Mouse (Mus musculus) heart, embryonic 12.5 days (tissue): ENCODE data around the gene Kbtbd13. TPM values are rescaled to one million over a fixed set of nuclear protein-coding genes. Genes with fewer than 3 reads are reported as not detected.

Experiments
- ATAC-seq: fragments of 200-750 bp; cut with Nextera tagmentation; 2 replicates; pipeline ENCODE4 v1.8.0; 2017; ENCODE audit warnings: moderate TSS enrichment, moderate library complexity; ENCODE audit not compliant: insufficient number of reproducible peaks, low FRiP score
- H3K27ac ChIP-seq: fragments of 300-500 bp; sonication (generic); 2 replicates; pipeline ENCODE4 v1.5.1; 2016; ENCODE audit warnings: mild to moderate bottlenecking, moderate library complexity; ENCODE audit not compliant: poor library complexity, severe bottlenecking
- H3K27me3 ChIP-seq: fragments of 300-500 bp; sonication (generic); replicated peaks from 2 replicates; pipeline ENCODE4 v1.6.1; 2016; ENCODE audit warnings: mild to moderate bottlenecking, moderate library complexity
- H3K36me3 ChIP-seq: fragments of 300-500 bp; sonication (generic); 2 replicates; pipeline ENCODE4 v1.6.1; 2016; ENCODE audit warnings: mild to moderate bottlenecking, moderate library complexity
- H3K4me1 ChIP-seq: fragments of 300-500 bp; sonication (generic); replicated peaks from 2 replicates; pipeline ENCODE4 v1.6.1; 2016; ENCODE audit warnings: mild to moderate bottlenecking
- H3K4me2 ChIP-seq: fragments of 300-500 bp; sonication (generic); 2 replicates; pipeline ENCODE4 v1.6.1; 2016; ENCODE audit warnings: mild to moderate bottlenecking, moderate library complexity
- H3K4me3 ChIP-seq: fragments of 300-500 bp; sonication (generic); 2 replicates; pipeline ENCODE4 v1.5.1; 2016; ENCODE audit warnings: mild to moderate bottlenecking
- H3K9ac ChIP-seq: fragments of 300-500 bp; sonication (generic); 2 replicates; pipeline ENCODE4 v1.6.1; 2016; ENCODE audit warnings: mild to moderate bottlenecking, moderate library complexity
- H3K9me3 ChIP-seq: fragments of 300-500 bp; sonication (generic); replicated peaks from 2 replicates; pipeline ENCODE4 v1.6.1; 2016; ENCODE audit warnings: mild to moderate bottlenecking, moderate library complexity
- WGBS: fragments of 180-500 bp; shearing (Covaris S2); methylation state at CpG from one replicate; pipeline ENCODE4 v1.1.7; 2016; 5-methylcytosine and 5-hydroxymethylcytosine counted together
- polyA plus RNA-seq: library from polyadenylated mRNA; unstranded; fragments of >200 nt; fragmentation: Nextera tagmentation; extraction: Ambion mirVana; gene quantifications from 2 replicates; pipeline ENCODE4 v1.2.1, GENCODE M21; 2016

The Kbtbd13 gene
- polyA plus RNA-seq, 1 experiment from 2014 or later = 2.0 TPM

DNA sequence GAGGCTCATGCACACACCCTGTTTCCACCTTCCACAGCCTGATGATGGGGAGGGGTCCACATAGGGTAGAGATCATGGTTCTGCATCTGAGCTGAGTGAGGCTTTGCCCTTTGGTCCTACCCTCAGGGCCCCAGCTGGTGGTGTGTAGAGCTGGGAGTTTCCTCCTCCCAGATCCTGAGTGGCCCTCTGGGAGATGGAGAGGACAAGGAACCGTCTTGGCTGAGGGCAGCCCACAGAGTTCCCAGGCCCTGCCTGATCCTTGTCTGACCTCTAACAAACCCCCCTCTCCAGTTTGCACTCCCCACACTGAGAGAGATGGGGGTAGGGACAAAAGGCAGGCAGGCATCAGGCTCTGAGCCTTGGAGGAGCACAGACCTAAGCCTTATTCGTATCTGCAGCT, 2.9 kb upstream of the Kbtbd13 start:
- Histone ChIP-seq H3K9me3 (no peaks in the 10 kb centered on the region), H3K4me1 (peaks cover 25% of the 10 kb centered on the region), H3K27me3 (peaks cover 40% of the 10 kb centered on the region), H3K4me2 (no peak overlapping the region), H3K4me3 (no peak overlapping the region), H3K36me3 (no peaks in the 10 kb centered on the region), H3K27ac (no peak overlapping the region), H3K9ac (no peak overlapping the region)
- WGBS = 64% methylated on average over 2 of the region's 2 CpGs
- ATAC-seq = no peak

DNA sequence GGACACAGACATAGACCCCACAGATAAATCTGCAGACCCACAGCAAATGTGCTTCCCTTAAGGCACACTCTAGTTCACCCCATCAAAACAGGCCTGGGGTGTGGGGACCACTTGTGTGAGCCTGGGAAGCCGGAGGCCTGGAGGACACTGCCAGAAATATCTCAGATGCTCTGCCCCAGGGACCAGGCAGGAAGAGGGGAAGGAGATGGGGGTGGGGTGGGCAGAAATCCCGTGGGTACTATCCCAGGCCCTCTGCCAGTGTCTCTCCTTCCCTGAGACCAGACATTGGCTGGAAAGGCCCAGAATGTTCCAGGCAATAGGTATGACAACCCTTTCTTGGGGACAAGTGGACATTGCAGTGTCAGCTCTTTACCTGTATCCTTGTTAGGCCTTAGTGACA, 2.2 kb upstream of the Kbtbd13 start:
- 27% methylated on average over 2 of the region's 2 CpGs for WGBS
- Histone ChIP-seq H3K4me1 (peaks cover 18% of the 10 kb centered on the region), H3K4me3 (no peak overlapping the region), H3K27me3 (peaks cover 46% of the 10 kb centered on the region), H3K9me3 (no peaks in the 10 kb centered on the region), H3K27ac (no peak overlapping the region), H3K9ac (no peak overlapping the region), H3K36me3 (no peaks in the 10 kb centered on the region), H3K4me2 (no peak overlapping the region)
- ATAC-seq = no peak

DNA sequence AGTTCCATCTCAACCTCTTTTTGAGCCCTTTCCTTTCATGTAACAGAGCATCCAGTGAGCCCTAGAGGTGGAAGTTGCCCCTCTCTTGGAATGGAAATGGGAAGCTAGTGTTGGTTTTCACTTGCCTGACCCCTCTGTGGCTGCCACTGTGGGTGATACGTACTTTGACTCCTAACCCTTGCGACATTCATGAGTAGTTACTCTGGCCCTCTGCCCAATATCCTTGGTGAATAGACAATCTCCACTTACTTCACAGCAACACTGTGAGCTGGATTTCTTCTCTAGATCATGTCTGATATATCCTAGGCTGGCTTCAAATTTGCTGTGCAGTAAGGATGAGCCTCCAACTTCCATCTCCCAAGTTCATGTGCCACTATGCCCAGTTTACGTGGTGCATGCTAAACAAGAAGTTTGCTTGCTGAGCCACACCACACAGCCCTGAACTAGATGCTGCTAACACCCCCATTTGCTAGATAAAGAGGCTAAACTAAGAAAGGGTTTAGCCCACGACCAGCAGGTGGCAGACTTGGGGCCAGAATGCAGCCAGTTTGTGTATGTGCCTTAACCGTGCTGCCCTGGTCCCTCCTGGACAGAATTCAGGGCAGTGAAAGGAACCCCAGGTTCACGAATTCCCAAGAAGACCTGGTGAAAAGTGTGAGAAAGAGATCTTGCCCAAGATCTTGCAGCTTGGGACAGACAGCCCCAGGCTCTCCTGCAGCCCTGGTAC, 1.3 kb upstream of the Kbtbd13 start:
- Histone ChIP-seq H3K9ac (no peak overlapping the region), H3K27me3 (peaks cover 46% of the 10 kb centered on the region), H3K4me3 (no peak overlapping the region), H3K27ac (no peak overlapping the region), H3K9me3 (no peaks in the 10 kb centered on the region), H3K4me2 (no peak overlapping the region), H3K4me1 (peaks cover 15% of the 10 kb centered on the region), H3K36me3 (no peaks in the 10 kb centered on the region)
- no peak for ATAC-seq
- WGBS = 30% methylated on average over 6 of the region's 6 CpGs

DNA sequence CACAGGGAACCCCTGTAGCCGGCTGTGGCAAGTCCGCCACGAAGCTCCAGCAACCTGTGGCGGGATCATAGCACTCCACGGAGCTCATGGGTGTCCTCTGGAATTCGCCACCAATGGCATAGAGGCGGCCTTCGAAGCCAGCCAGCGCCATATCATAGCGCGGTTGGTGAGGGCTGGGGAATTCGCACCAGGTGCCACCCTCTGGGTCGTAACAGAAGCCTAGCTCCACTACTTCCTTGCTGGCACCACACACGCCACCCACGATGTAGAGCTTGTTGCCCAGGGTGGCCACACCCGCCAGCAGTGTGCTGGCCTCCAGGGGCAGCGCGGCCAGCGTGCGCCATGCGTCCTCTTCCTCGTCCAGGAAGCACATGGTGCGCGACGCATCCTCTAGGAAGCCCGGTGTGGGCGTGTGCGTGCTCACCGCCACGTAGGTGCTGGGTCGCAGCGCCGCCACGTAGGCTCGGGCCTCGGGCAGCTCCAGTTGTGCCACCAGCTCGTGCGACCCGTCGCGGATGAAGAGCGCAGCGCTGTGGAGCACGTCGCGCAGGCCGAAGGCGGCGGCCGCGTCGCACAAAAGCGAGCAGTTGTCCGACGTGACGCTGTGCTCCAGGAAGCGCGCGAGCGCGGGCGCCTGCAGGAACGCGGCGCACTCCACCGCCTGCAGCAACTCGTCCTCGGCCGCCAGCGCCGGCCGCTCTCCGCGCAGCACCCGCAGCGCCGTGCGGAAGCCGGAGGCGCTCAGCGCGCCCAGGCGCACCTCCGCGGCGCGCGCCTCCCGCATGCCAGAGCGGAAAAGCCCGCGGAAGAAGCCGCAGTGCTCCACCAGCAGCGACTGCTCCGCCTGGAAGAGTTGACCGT, 470 bp downstream of the Kbtbd13 start:
- ATAC-seq = peak; percentile 41; the same call in 1 of the 2 replicates
- peak overlapping the region; percentile 76 for H3K4me2 ChIP-seq
- H3K4me1 ChIP-seq = peaks cover 15% of the 10 kb centered on the region
- H3K27ac ChIP-seq = no peak overlapping the region
- H3K27me3 ChIP-seq = peaks cover 45% of the 10 kb centered on the region
- 12% methylated on average over 95 of the region's 96 CpGs for WGBS
- no peaks in the 10 kb centered on the region for H3K9me3 ChIP-seq
- H3K36me3 ChIP-seq = no peaks in the 10 kb centered on the region
- H3K4me3 ChIP-seq = peak overlapping the region; percentile 58
- H3K9ac ChIP-seq = peak overlapping the region; percentile 58

DNA sequence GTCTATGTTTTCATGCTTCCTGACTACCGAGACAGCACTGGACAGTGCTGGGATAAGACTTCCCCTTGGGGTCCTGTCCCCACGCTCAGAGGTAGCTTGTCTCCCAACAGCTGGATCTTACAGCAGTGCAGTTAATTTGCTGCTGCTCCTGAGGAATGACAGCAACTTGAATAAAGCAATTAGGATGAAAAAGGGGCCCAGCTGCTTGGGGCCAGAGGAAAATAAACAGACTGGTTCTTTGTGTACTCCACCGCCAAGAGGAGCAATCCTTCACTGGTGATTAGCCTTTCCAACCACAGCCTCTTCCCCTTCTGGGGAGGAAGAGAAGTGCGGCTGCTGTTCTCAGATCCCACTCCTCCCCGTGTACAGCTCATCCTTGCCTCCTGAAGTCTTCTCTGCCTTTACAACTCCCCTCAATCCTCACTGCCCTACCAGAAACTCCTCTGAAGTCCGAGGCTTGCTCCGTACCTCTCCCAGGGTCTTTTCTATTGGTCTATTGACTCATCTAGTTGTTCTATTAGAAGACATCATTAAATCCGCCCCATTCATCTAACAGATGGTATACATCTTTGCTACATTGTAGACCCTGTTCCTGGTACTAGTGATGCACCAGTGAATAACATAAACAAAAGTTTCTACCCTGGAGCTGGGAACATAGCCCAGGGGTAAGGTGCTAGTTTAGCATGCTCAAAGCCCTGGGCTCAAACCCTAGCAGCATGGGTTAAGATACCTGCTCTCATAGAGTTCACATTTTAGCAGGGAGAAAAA, 4.9 kb downstream of the Kbtbd13 start:
- H3K9me3 ChIP-seq = no peaks in the 10 kb centered on the region
- H3K27me3 ChIP-seq = peaks cover 31% of the 10 kb centered on the region
- H3K4me3 ChIP-seq = no peak overlapping the region
- H3K9ac ChIP-seq = no peak overlapping the region
- ATAC-seq = no peak
- peaks cover 15% of the 10 kb centered on the region for H3K4me1 ChIP-seq
- WGBS = 39% methylated on average over 8 of the region's 8 CpGs
- no peaks in the 10 kb centered on the region for H3K36me3 ChIP-seq
- no peak overlapping the region for H3K27ac ChIP-seq
- H3K4me2 ChIP-seq = no peak overlapping the region

DNA sequence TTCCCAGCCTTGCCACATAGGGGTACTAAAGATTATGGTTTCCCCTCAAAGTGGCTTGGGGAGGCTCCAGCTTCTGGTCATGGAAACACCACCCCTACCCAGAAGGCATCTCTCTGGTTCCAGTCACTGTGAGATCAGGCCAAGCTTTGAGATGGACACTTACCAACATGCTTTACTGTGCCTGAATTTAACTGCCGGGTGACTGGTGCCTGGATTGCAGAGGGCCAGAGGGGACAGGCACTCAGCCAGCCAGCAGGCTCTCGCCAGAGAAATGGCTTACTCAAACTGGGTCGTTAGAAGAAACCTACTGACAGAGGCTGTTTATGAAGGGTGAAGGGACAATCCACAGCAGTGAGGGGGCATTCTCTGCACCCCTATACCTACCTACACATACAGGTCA, 7.2 kb downstream of the Kbtbd13 start:
- H3K9ac ChIP-seq = no peak overlapping the region
- no peak overlapping the region for H3K27ac ChIP-seq
- ATAC-seq = no peak

DNA sequence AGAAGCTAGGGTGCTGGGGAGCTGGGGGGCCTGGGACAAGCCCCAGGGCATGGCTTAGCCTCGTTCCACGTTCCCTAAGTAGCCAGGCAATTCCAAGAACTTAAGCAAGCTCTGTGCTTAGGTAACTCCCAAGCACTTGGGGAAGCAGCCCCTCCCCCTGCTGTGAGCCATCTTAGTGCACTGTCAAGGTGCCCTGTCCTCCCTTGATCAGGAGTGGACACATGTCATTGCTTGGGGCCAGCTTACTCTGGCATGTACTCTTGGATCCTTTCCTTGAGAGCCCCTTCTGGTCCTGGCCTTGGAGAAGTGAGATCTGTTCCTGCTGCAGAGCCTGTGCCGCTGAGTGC, 8.7 kb downstream of the Kbtbd13 start:
- Histone ChIP-seq H3K9ac (no peak overlapping the region), H3K4me3 (no peak overlapping the region), H3K36me3 (peaks cover 3% of the 10 kb centered on the region; the same call in 1 of the 2 replicates), H3K9me3 (no peaks in the 10 kb centered on the region), H3K27ac (no peak overlapping the region), H3K27me3 (0 out of 2 replicates have a peak, but pooled peaks cover 3% of the 10 kb centered on the region), H3K4me1 (peaks cover 17% of the 10 kb centered on the region), H3K4me2 (no peak overlapping the region)
- ATAC-seq = no peak
- WGBS = 55% methylated on average over 3 of the region's 3 CpGs

More for the DNA sequence above, 7.2 kb downstream of the Kbtbd13 start:
- Histone ChIP-seq H3K4me3 (no peak overlapping the region), H3K27me3 (peaks cover 8% of the 10 kb centered on the region; the same call in 1 of the 2 replicates), H3K9me3 (no peaks in the 10 kb centered on the region), H3K4me1 (peaks cover 17% of the 10 kb centered on the region), H3K4me2 (no peak overlapping the region), H3K36me3 (no peaks in the 10 kb centered on the region)
- WGBS = 44% methylated on average over 3 of the region's 3 CpGs

DNA sequence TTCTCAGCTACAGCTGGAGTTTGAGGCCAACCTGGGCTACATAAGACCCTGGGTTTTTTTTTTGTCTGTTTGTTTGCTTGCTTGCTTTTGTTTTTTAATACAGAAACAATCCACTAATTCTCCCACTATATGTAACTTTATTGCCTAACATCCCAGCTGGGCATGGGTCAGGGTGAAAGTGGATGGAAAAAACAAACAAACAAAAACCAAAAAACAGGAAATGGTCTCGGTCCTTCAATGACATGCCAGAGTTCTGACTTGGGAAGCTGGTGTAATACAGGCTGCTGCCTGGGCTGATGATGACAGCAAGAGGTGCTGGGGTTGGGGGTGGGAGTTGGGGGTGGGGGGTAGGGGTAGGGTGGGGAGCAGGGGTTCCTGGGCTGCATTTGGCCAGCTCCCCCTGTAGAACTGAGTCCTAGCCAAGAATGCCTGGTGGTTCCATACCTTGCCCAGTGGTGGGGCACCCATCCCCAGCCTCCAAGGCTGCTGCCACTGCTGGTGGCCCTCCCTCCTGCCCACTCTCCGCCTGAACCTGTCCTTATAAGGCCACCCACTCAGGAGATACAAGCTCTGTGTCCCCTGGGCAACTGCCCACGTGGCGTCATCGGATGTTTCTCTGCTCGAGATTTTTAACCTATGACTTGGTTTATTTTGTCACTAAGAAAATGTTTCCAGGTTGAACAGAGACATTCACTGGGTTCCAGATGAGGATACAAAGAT, 9.3 kb downstream of the Kbtbd13 start:
- no peaks in the 10 kb centered on the region for H3K27me3 ChIP-seq
- H3K27ac ChIP-seq = no peak overlapping the region
- peaks cover 17% of the 10 kb centered on the region for H3K4me1 ChIP-seq
- peaks cover 7% of the 10 kb centered on the region; the same call in 1 of the 2 replicates for H3K36me3 ChIP-seq
- no peak for ATAC-seq
- no peak overlapping the region for H3K9ac ChIP-seq
- no peak overlapping the region for H3K4me3 ChIP-seq
- H3K9me3 ChIP-seq = no peaks in the 10 kb centered on the region
- 55% methylated on average over 6 of the region's 6 CpGs for WGBS
- H3K4me2 ChIP-seq = no peak overlapping the region

DNA sequence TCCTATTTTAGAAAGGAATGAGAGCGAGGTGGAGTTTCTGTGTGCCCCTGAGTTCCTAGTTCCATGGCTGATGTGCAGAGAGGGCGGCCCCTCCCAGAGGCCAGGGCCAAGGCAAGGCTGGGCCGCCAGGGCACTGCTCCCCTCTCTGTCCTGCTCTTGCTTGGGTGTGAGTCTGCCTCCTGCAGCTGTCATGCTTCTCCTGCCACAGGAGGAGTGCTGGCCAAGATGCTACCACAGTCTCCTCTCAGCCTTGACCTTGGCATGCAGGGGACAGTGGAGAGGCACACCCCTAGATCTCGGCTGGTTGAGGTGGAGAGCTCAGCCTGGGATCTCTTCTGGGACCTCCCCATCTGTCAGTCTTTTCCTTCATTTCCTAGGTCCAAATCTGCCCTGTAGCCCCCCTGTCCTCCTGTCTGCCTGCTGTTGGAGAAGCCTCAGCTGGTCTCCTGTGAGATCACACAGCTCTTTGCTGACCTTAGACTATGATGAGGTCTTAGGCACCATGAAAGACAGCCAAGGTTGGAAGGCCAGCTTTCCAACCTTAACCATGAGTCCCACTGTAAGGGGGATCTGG, 10.3 kb downstream of the Kbtbd13 start:
- no peak overlapping the region for H3K4me3 ChIP-seq
- no peak for ATAC-seq
- H3K4me2 ChIP-seq = no peak overlapping the region
- no peaks in the 10 kb centered on the region for H3K27me3 ChIP-seq
- peaks cover 17% of the 10 kb centered on the region for H3K4me1 ChIP-seq
- no peaks in the 10 kb centered on the region for H3K9me3 ChIP-seq
- peaks cover 16% of the 10 kb centered on the region for H3K36me3 ChIP-seq
- H3K9ac ChIP-seq = no peak overlapping the region
- H3K27ac ChIP-seq = no peak overlapping the region
- 70% methylated on average over 4 of the region's 4 CpGs for WGBS

DNA sequence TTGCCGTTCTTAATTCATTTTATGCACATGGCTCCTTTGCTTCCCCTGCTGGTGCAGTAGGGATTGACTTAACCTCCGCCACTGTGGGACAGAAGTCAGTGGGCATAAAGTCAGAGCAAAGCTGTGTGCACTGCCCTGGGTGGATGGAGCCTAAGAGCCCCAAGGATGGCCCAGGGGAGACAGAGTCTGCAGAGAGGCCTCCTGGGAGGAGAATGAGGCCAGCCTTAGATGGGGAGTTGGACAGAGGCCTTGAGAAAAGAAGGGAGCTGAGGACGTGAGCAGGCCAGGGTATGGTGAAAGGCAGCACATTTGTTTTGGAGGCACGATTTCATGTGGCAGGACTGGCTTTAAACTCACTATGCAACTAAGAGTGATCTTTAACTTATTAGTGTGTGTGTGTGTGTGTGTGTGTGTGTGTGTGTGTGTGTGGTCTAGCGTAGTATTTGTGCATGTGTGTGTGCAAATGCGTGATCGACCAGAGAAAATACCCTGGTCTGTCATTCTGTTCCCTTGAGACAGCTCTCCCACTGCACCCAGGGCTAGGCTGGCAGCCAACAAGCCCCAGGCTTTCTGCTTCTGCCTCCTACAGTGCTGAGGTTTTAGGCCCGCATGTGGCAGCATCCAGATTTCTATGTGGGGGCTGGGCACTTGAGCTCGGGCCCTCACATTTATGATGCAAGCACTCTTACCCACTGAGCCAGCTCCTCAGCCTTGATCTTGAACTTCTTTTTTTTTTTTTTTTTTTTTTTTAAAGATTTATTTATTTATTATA, 16.1 kb downstream of the Kbtbd13 start:
- no peak overlapping the region for H3K27ac ChIP-seq
- peaks cover 19% of the 10 kb centered on the region for H3K36me3 ChIP-seq
- H3K4me3 ChIP-seq = no peak overlapping the region
- H3K4me2 ChIP-seq = no peak overlapping the region
- no peak for ATAC-seq
- no peak overlapping the region for H3K9ac ChIP-seq
- peaks cover 6% of the 10 kb centered on the region; the same call in 1 of the 2 replicates for H3K4me1 ChIP-seq
- 82% methylated on average over 9 of the region's 9 CpGs for WGBS
- H3K27me3 ChIP-seq = no peaks in the 10 kb centered on the region
- H3K9me3 ChIP-seq = no peaks in the 10 kb centered on the region
